ENCODE assay signal across 22 mouse cellular contexts in the genomic region with DNA sequence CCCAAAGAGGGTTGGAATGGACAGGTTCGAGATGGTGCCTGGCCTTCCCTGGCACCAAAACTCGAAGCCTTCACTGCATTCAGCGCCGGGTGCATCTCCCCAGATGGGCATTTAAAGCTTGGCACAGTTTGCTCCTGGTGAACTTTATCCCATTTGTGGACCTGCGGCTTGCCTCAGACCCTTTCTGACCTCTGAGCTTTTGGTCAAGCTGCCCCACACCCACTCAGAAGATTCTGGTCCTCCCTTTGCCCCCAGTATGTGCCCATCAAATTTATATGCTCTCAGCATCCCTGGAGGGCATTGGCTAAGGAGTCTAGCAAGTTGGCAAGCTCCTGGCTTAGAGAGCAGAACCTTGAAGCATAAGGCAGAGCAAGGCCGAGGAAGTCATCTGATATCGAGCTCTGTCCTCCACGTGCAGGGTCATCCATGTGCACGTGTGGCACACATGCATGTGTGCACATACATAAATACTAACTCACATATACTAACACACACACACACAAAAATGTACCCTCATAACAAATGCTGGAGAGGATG. TPM values are rescaled to one million over a fixed set of nuclear protein-coding genes. Genes with fewer than 3 reads are reported as not detected.
A peak's percentile ranks its signal among the peaks of the same experiment; 100 is the strongest.
DNase-seq lines count a peak whose midpoint lies in the region.
"Had no signal": no experiment of that assay in that cellular context is flagged by ENCODE, and none has a peak within 500 bp of the region (broad histone marks: within the 10 kb centered on the region; RNA-seq: fewer than 3 reads in every experiment).

No protein-coding gene starts in this region.

- DNase-seq in adrenal gland, adult 2 months = peak; percentile 20
- DNase-seq in adrenal gland, postnatal 36 days = no peak
- peak; percentile 51 to 54 for DNase-seq in cerebellum, postnatal 10 days
- DNase-seq in cerebellum, adult 11 months = no peak
- DNase-seq in heart, adult 11 months = peak; percentile 61
- DNase-seq in heart, embryonic 10.5 days (ENCODE audit: low spot score) = no peak
- no peak for DNase-seq in gastrocnemius, adult 8-10 months (ENCODE audit: low spot score in 2 of 2)
- DNase-seq: B cell, adult 2 months; cerebellum, adult 8-10 months; gastrocnemius, postnatal 14 days; heart, adult 18-20 months; heart, postnatal 14 days; heart, postnatal 4 days; kidney, adult 18-20 months; kidney, adult 9 months had no signal

- 85% methylated on average over 9 of the region's 9 CpGs for WGBS in heart, embryonic 10.5 days

- no peaks in the 10 kb centered on the region for H3K36me3 ChIP-seq in heart, embryonic 10.5 days
- H3K36me3 ChIP-seq: forebrain, embryonic 10.5 days; heart, embryonic 13.5 days had no signal

- 0 out of 2 replicates have a peak, but pooled peaks cover 3% of the 10 kb centered on the region for H3K4me1 ChIP-seq in heart, embryonic 10.5 days
- H3K4me1 ChIP-seq: forebrain, embryonic 13.5 days had no signal

- H3K4me3 ChIP-seq in heart, embryonic 10.5 days = no peak overlapping the region
- H3K4me3 ChIP-seq: forebrain, embryonic 10.5 days; forebrain, embryonic 13.5 days; heart, embryonic 13.5 days had no signal

- no peaks in the 10 kb centered on the region for H3K9me3 ChIP-seq in heart, embryonic 10.5 days
- H3K9me3 ChIP-seq: forebrain, embryonic 10.5 days; forebrain, embryonic 13.5 days; heart, embryonic 13.5 days had no signal

- H3K27me3 ChIP-seq in heart, embryonic 10.5 days (ENCODE audit: insufficient read depth, poor library complexity, severe bottlenecking) = no peaks in the 10 kb centered on the region
- H3K27me3 ChIP-seq: forebrain, embryonic 13.5 days; heart, embryonic 13.5 days had no signal

- H3K27ac ChIP-seq in heart, embryonic 10.5 days = no peak overlapping the region
- H3K27ac ChIP-seq: forebrain, embryonic 10.5 days; forebrain, embryonic 13.5 days; heart, embryonic 13.5 days; hindbrain, embryonic 14.5 days; hindbrain, postnatal 0 days had no signal

RNA-seq across cellular contexts. Expression of gene Shcbp1l, which starts 44.1 kb away (rescaled TPM):
- total RNA-seq in adrenal gland, adult 2 months (2021) = under 1 TPM; 0.14 to 0.45 TPM
- 0.13 and 0.27 TPM in 2 replicates for polyA plus RNA-seq in adrenal gland, adult 2 months (2012; rRNA removed)
- total RNA-seq in adrenal gland, postnatal 36 days (2021) = under 1 TPM; 0.20 to 0.36 TPM
- 0.17 and 0.20 TPM in 2 replicates for polyA plus RNA-seq in heart, embryonic 10.5 days (2016; fragmentation: Nextera tagmentation; extraction: Ambion mirVana)
- total RNA-seq in gastrocnemius, adult 8-10 months (2022) = not detected
- total RNA-seq: gastrocnemius, adult 18-20 months; gastrocnemius, postnatal 14 days; heart, adult 18-20 months; heart, postnatal 14 days; heart, postnatal 4 days had no signal
- polyA plus RNA-seq: intestine, embryonic 16.5 days had no signal

RNA-seq across cellular contexts. Expression of gene Lamc1, which starts 48.2 kb away (rescaled TPM):
- 10 to 100 TPM; 61.1 to 76.0 TPM for total RNA-seq in adrenal gland, adult 2 months (2021)
- 48.4 and 54.8 TPM in 2 replicates for polyA plus RNA-seq in adrenal gland, adult 2 months (2012; rRNA removed)
- 100 to 1,000 TPM in 1 of 2 experiments, 10 to 100 TPM in 1; 84.0 to 141 TPM for total RNA-seq in adrenal gland, postnatal 36 days (2021)
- polyA plus RNA-seq in heart, embryonic 10.5 days (2016; fragmentation: Nextera tagmentation; extraction: Ambion mirVana) = 62.6 and 85.3 TPM in 2 replicates
- total RNA-seq in gastrocnemius, adult 8-10 months (2022) = 10 to 100 TPM; 34.7 to 54.8 (median 46.8) TPM

Comparison
In these comparisons a context has a peak if more than half of its experiments do, and no peak if none do; other contexts are left out.
1. DNase-seq: peak in adrenal gland, adult 2 months (single experiment), cerebellum, postnatal 10 days (2 of 2) and heart, adult 11 months (single experiment); none in adrenal gland, postnatal 36 days (0 of 2), cerebellum, adult 11 months (single experiment), heart, embryonic 10.5 days (single experiment) and gastrocnemius, adult 8-10 months (0 of 2).